Mouse (Mus musculus) heart, postnatal 0 days (tissue): Measurements from ENCODE around the gene Kmt5b. TPM values are rescaled to one million over a fixed set of nuclear protein-coding genes. Genes with fewer than 3 reads are reported as not detected.

ENCODE experiments used
- ATAC-seq: fragments of 200-750 bp; cut with Nextera tagmentation; 2 replicates; pipeline ENCODE4 v1.8.0; 2017; ENCODE audit warnings: low read depth, moderate number of reproducible peaks, moderate library complexity; ENCODE audit not compliant: insufficient read depth
- DNase-seq: peaks from one replicate; pipeline ENCODE4 v3.0.0-alpha.2; 2016; ENCODE audit warnings: low spot score
- H3K27ac ChIP-seq: fragments of 300-500 bp; sonication (generic); 2 replicates; pipeline ENCODE4 v1.5.1; 2014; ENCODE audit warnings: low read depth, mild to moderate bottlenecking
- H3K27me3 ChIP-seq: fragments of 300-500 bp; sonication (generic); 2 replicates; pipeline ENCODE4 v1.6.1; 2014; ENCODE audit warnings: low read length, mixed read lengths; ENCODE audit not compliant: control insufficient read depth, insufficient read depth
- H3K36me3 ChIP-seq: fragments of 300-500 bp; sonication (generic); replicated peaks from 2 replicates; pipeline ENCODE4 v1.6.1; 2014; ENCODE audit warnings: low read length, mixed read lengths; ENCODE audit not compliant: control insufficient read depth, insufficient read depth
- H3K4me1 ChIP-seq: fragments of 300-500 bp; sonication (generic); 2 replicates; pipeline ENCODE4 v1.6.1; 2014; ENCODE audit warnings: antibody characterized with exemption; ENCODE audit not compliant: control insufficient read depth, insufficient read depth
- H3K4me2 ChIP-seq: fragments of 300-500 bp; sonication (generic); 2 replicates; pipeline ENCODE4 v1.6.1; 2014; ENCODE audit warnings: low read depth, mild to moderate bottlenecking, low read length, moderate library complexity
- H3K4me3 ChIP-seq: fragments of 300-500 bp; sonication (generic); 2 replicates; pipeline ENCODE4 v1.5.1; 2014; ENCODE audit warnings: low read depth, low read length
- H3K9ac ChIP-seq: fragments of 300-500 bp; sonication (generic); replicated peaks from 2 replicates; pipeline ENCODE4 v1.6.1; 2014; ENCODE audit warnings: low read depth, low read length, mixed read lengths
- H3K9me3 ChIP-seq: fragments of 300-500 bp; sonication (generic); replicated peaks from 2 replicates; pipeline ENCODE4 v1.6.1; 2016; ENCODE audit warnings: low read length; ENCODE audit not compliant: control insufficient read depth
- CTCF ChIP-seq: IDR thresholded peaks from 2 replicates; pipeline ENCODE4 v1.5.1; 2016; ENCODE audit warnings: antibody characterized with exemption, control low read depth, low read depth
- EP300 ChIP-seq: IDR thresholded peaks from 2 replicates; pipeline ENCODE4 v1.6.1; 2016; ENCODE audit warnings: antibody characterized with exemption, low read depth
- WGBS: fragments of 180-500 bp; shearing (Covaris S2); extraction: QIAGEN DNeasy Blood & Tissue Kit; methylation state at CpG from one replicate; pipeline ENCODE4 v1.1.7; 2014; 5-methylcytosine and 5-hydroxymethylcytosine counted together
- polyA plus RNA-seq: library from polyadenylated mRNA; unstranded; fragments of >200 nt; fragmentation: Nextera tagmentation; extraction: Ambion mirVana; gene quantifications from 2 replicates; pipeline ENCODE4 v1.2.1, GENCODE M21; 2015
- total RNA-seq: library from RNA; depleted of rRNA; stranded (reverse); fragments of >200 nt; gene quantifications from 2 replicates; pipeline ENCODE4 v1.2.3, GENCODE M21; 2014; ENCODE audit warnings: low replicate concordance

Gene Kmt5b
- total and polyA plus RNA-seq, 2 experiments from 2014 or later = 16.2 to 27.9 TPM

DNA sequence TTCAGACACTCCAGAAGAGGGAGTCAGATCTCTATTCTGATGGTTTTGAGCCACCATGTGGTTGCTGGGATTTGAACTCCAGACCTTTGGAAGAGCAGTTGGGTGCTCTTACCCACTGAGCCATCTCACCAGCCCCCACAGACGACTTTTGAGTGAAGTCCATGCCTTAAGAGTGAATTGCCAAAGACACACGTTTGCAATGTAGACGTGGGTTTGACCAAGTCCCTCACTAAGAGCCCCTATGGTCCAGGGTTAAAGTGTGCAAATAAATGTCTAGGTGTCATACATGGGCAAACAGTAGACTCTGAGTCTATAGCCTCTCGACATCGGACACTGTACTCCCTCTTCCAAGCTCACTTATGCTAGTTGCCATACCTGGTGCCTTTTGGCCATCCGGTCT, 2.3 kb downstream of the Kmt5b start:
- no peaks in the 10 kb centered on the region for H3K36me3 ChIP-seq
- H3K27me3 ChIP-seq = no peaks in the 10 kb centered on the region
- no peak for TF ChIP-seq EP300
- TF ChIP-seq CTCF = no peak
- H3K9ac ChIP-seq = no peak overlapping the region; the same call in 1 of the 2 replicates
- H3K9me3 ChIP-seq = no peaks in the 10 kb centered on the region
- peak overlapping the region; percentile 100 for H3K27ac ChIP-seq
- WGBS = 81% methylated on average over 6 of the region's 6 CpGs
- DNase-seq (no peak), ATAC-seq (no peak)
- H3K4me3 ChIP-seq = peak overlapping the region; percentile 87
- peaks cover 15% of the 10 kb centered on the region for H3K4me1 ChIP-seq
- H3K4me2 ChIP-seq = peak overlapping the region; percentile 94

DNA sequence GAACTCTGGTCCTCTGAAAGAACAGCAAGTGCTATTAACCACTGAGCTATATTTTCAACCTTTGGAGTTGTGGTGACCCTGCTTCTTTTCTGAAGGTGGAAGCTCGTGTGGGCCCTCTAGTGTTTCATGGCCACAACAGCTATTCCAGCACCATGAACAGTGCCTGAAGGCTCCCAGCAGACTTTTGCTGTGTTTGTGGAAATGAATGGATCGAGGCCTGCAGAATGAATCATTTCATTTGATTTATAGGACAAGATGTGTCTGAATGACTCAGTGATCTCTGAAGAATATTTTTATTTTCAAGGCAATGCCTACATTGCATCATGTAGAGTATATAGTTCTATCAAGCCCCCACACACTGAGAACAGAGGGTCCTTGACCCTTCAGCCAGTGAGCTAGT, 6.9 kb downstream of the Kmt5b start:
- Histone ChIP-seq H3K27me3 (no peaks in the 10 kb centered on the region), H3K36me3 (no peaks in the 10 kb centered on the region), H3K9me3 (no peaks in the 10 kb centered on the region), H3K27ac (no peak overlapping the region), H3K4me1 (peaks cover 8% of the 10 kb centered on the region), H3K9ac (no peak overlapping the region), H3K4me3 (no peak overlapping the region), H3K4me2 (no peak overlapping the region)
- no peak for ATAC-seq
- TF ChIP-seq EP300 = no peak
- peak; percentile 24; the same call in 1 of the 2 replicates for TF ChIP-seq CTCF
- no peak for DNase-seq
- WGBS = 67% methylated on average over 2 of the region's 2 CpGs

DNA sequence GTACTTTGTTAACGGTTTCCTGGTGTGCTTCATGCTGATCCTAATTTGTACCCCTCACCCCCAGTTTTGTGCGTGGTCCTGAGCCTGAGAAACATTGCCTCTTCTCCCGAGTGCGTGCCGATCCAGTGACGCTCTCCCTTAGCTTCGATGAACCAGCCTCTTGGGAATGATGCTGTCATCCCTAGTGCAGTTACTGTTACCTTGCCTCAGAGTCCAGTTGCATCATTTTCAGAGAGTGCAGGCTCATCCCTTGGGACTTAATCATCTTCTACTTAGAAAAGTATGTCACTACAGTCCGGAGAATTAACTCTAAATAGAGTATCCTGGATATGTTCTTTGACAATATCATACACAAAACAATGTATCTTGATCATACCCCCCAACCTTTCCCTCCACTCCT, 11.5 kb downstream of the Kmt5b start:
- Histone ChIP-seq H3K27ac (no peak overlapping the region), H3K9ac (no peak overlapping the region), H3K36me3 (peaks cover 15% of the 10 kb centered on the region; the same call in 1 of the 2 replicates), H3K9me3 (no peaks in the 10 kb centered on the region), H3K4me2 (no peak overlapping the region), H3K27me3 (no peaks in the 10 kb centered on the region), H3K4me3 (no peak overlapping the region), H3K4me1 (no peaks in the 10 kb centered on the region)
- 88% methylated on average over 8 of the region's 8 CpGs for WGBS
- TF ChIP-seq EP300 (no peak), CTCF (no peak)
- ATAC-seq (no peak), DNase-seq (no peak)

DNA sequence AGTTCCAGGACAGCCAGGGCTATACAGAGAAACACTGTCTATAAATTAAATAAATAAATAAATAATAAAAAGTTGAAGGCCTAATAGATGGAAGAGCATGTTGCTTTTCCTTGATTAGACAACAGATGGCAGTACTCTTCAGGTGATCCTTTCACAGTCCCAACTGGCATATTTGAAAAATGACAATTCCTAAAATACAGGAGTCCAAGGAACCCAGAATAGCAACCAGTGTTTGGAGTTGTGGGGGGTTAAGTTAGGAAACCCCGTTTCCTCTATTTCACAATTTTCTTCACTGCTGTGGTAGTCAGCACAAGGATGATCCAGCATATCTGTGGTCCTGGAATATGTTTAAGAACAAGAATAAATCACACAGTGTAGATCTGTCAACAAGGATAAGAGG, 22.9 kb downstream of the Kmt5b start:
- no peak overlapping the region for H3K4me3 ChIP-seq
- no peaks in the 10 kb centered on the region for H3K4me1 ChIP-seq
- ATAC-seq (no peak), DNase-seq (peak; percentile 27)
- TF ChIP-seq CTCF (0 out of 2 replicates have a peak, but pooled peaks have one; percentile 21), EP300 (no peak)
- H3K9me3 ChIP-seq = no peaks in the 10 kb centered on the region
- no peaks in the 10 kb centered on the region for H3K27me3 ChIP-seq
- no peak overlapping the region for H3K4me2 ChIP-seq
- H3K9ac ChIP-seq = no peak overlapping the region
- H3K36me3 ChIP-seq = peaks cover 55% of the 10 kb centered on the region
- WGBS = 71% methylated on average over 1 of the region's 1 CpGs
- H3K27ac ChIP-seq = no peak overlapping the region

DNA sequence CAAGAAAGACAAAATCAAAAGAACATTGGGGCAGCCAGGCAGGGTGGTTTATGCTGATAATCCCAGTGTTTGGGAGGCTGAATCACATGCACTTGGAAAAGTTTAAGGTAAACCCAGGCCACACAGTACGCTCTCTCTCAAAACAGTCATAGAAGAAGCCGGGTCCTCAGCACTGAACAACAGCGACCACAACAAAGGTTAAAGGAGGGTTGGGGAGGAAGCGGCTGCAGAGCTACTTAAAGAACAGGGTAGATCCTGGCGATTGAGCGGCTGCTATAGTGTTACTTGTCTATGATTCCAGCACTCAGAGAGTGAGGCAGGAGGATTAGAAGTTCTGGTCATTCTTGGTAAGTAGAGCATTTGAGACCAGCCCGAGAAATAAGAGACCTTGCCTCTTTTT, 38.3 kb downstream of the Kmt5b start:
- Histone ChIP-seq H3K27me3 (no peaks in the 10 kb centered on the region), H3K4me3 (no peak overlapping the region), H3K36me3 (peaks cover 87% of the 10 kb centered on the region), H3K4me1 (no peaks in the 10 kb centered on the region), H3K27ac (no peak overlapping the region), H3K9ac (no peak overlapping the region), H3K4me2 (no peak overlapping the region), H3K9me3 (no peaks in the 10 kb centered on the region)
- DNase-seq (no peak), ATAC-seq (no peak)
- TF ChIP-seq EP300 (no peak), CTCF (no peak)
- 88% methylated on average over 7 of the region's 7 CpGs for WGBS

DNA sequence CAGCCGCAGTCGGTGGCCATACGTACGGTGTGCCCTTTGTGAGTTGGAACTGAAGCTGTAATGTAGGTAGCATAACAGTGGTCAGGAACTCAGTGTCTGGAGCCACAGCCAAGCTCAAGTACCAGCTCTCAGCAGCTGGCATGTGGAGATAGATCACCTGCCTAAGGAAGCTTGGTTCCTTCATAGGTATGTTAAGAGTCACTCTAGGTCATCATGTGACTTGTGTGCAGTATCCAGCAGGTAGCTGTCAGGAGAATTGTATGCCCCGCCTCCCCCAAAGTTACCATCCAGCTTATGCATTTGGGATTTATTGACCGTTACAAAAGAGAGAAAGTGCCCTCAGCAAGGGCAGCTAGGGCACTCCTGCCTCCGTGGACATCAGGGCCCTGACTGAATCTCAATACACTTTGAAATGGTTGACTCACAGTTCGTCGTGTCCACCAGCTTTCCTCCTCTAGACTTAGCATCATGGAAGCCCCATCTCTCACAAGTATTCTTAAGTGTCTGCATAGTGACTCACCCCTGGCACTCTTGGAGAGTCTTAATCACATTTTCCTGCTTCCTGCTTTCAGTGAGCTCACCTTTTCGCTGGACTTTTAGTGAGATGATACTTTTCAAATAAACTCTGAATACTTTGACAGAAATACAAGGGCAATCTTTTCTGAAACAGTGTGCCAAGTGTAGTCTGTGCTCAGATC, 43.5 kb downstream of the Kmt5b start:
- WGBS = 93% methylated on average over 10 of the region's 10 CpGs
- Histone ChIP-seq H3K9ac (no peak overlapping the region), H3K4me3 (no peak overlapping the region), H3K4me1 (no peaks in the 10 kb centered on the region), H3K27me3 (no peaks in the 10 kb centered on the region), H3K36me3 (peaks cover 71% of the 10 kb centered on the region), H3K4me2 (no peak overlapping the region), H3K9me3 (no peaks in the 10 kb centered on the region), H3K27ac (no peak overlapping the region)
- ATAC-seq (no peak), DNase-seq (no peak)
- no peak for TF ChIP-seq EP300
- no peak for TF ChIP-seq CTCF
